Mouse (Mus musculus): ENCODE results near the gene Kif5c. TPM values are rescaled to one million over a fixed set of nuclear protein-coding genes. Genes with fewer than 3 reads are reported as not detected.
A peak's percentile ranks its signal among the peaks of the same experiment; 100 is the strongest.

Gene Kif5c
- polyA plus RNA-seq, 1 experiment from 2014 or later: 0.77 TPM

GRCm38 (mm10) chr2:49722331-49722730 is 103.2 kb downstream of the Kif5c start:
- H3K36me3 ChIP-seq: no peaks in the 10 kb centered on the region
- ATAC-seq (replicated peaks; ENCODE audit: insufficient number of reproducible peaks, insufficient read depth, low FRiP score, low read depth): no peak
- peaks cover 16% of the 10 kb centered on the region for H3K4me1 ChIP-seq (replicated peaks)
- no peak overlapping the region for H3K9ac ChIP-seq
- no peak overlapping the region for H3K27ac ChIP-seq
- 68% methylated on average over 9 of the region's 9 CpGs for WGBS
- H3K9me3 ChIP-seq (replicated peaks): no peaks in the 10 kb centered on the region
- no peak overlapping the region for H3K4me2 ChIP-seq
- H3K27me3 ChIP-seq: 0 out of 2 replicates have a peak, but pooled peaks cover 4% of the 10 kb centered on the region
- no peak overlapping the region for H3K4me3 ChIP-seq

GRCm38 (mm10) chr2:49722983-49723382 is 103.9 kb downstream of the Kif5c start:
- 40% methylated on average over 13 of the region's 13 CpGs for WGBS

GRCm38 (mm10) chr2:49726672-49727071 is 107.6 kb downstream of the Kif5c start:
- no peaks in the 10 kb centered on the region for H3K9me3 ChIP-seq (replicated peaks)
- no peak overlapping the region for H3K9ac ChIP-seq
- no peak overlapping the region for H3K4me3 ChIP-seq
- no peak overlapping the region for H3K4me2 ChIP-seq
- no peak overlapping the region for H3K27ac ChIP-seq
- 0 out of 2 replicates have a peak, but pooled peaks cover 2% of the 10 kb centered on the region for H3K27me3 ChIP-seq
- no peaks in the 10 kb centered on the region for H3K36me3 ChIP-seq
- ATAC-seq (replicated peaks; ENCODE audit: insufficient number of reproducible peaks, insufficient read depth, low FRiP score, low read depth): 0 out of 2 replicates have a peak, but pooled peaks have one; percentile 30
- WGBS: 81% methylated on average over 11 of the region's 11 CpGs
- peaks cover 15% of the 10 kb centered on the region; the same call in 1 of the 2 replicates for H3K4me1 ChIP-seq (replicated peaks)

More at GRCm38 (mm10) chr2:49722983-49723382, 103.9 kb downstream of the Kif5c start:
- Histone ChIP-seq H3K27ac (no peak overlapping the region), H3K27me3 (0 out of 2 replicates have a peak, but pooled peaks cover 4% of the 10 kb centered on the region), H3K36me3 (no peaks in the 10 kb centered on the region), H3K9ac (no peak overlapping the region), H3K9me3 (replicated peaks) (no peaks in the 10 kb centered on the region), H3K4me1 (replicated peaks) (peaks cover 16% of the 10 kb centered on the region), H3K4me3 (no peak overlapping the region), H3K4me2 (no peak overlapping the region)
- ATAC-seq (replicated peaks; ENCODE audit: insufficient number of reproducible peaks, insufficient read depth, low FRiP score, low read depth): no peak

GRCm38 (mm10) chr2:49727199-49727598 is 108.1 kb downstream of the Kif5c start:
- 13% methylated on average over 7 of the region's 7 CpGs for WGBS
- Histone ChIP-seq H3K36me3 (no peaks in the 10 kb centered on the region), H3K4me2 (no peak overlapping the region), H3K27ac (no peak overlapping the region), H3K27me3 (no peaks in the 10 kb centered on the region), H3K4me1 (replicated peaks) (peaks cover 15% of the 10 kb centered on the region; the same call in 1 of the 2 replicates), H3K9ac (no peak overlapping the region), H3K9me3 (replicated peaks) (no peaks in the 10 kb centered on the region), H3K4me3 (no peak overlapping the region)
- ATAC-seq (replicated peaks; ENCODE audit: insufficient number of reproducible peaks, insufficient read depth, low FRiP score, low read depth): peak; percentile 56; the same call in 1 of the 2 replicates

- Histone ChIP-seq H3K4me3 (no peak overlapping the region), H3K9me3 (replicated peaks) (no peaks in the 10 kb centered on the region), H3K9ac (no peak overlapping the region), H3K4me1 (replicated peaks) (peaks cover 15% of the 10 kb centered on the region; the same call in 1 of the 2 replicates), H3K4me2 (no peak overlapping the region), H3K27me3 (no peaks in the 10 kb centered on the region), H3K27ac (no peak overlapping the region), H3K36me3 (no peaks in the 10 kb centered on the region)
- no peak for ATAC-seq (replicated peaks; ENCODE audit: insufficient number of reproducible peaks, insufficient read depth, low FRiP score, low read depth)
- WGBS: 73% methylated on average over 4 of the region's 4 CpGs
Measured at GRCm38 (mm10) chr2:49727686-49728085, 108.6 kb downstream of the Kif5c start.

GRCm38 (mm10) chr2:49728896-49729610 is 110.0 kb downstream of the Kif5c start:
- H3K27ac ChIP-seq: no peak overlapping the region
- H3K9me3 ChIP-seq (replicated peaks): no peaks in the 10 kb centered on the region
- peaks cover 13% of the 10 kb centered on the region for H3K4me1 ChIP-seq (replicated peaks)
- no peak overlapping the region for H3K4me3 ChIP-seq
- H3K4me2 ChIP-seq: no peak overlapping the region
- no peaks in the 10 kb centered on the region for H3K27me3 ChIP-seq
- H3K36me3 ChIP-seq: no peaks in the 10 kb centered on the region
- no peak overlapping the region for H3K9ac ChIP-seq
- no peak for ATAC-seq (replicated peaks; ENCODE audit: insufficient number of reproducible peaks, insufficient read depth, low FRiP score, low read depth)
- WGBS: 86% methylated on average over 10 of the region's 10 CpGs

- WGBS: 81% methylated on average over 2 of the region's 2 CpGs
Measured at GRCm38 (mm10) chr2:49729611-49729969, 110.5 kb downstream of the Kif5c start.

GRCm38 (mm10) chr2:49730183-49730582 is 111.1 kb downstream of the Kif5c start:
- ATAC-seq (replicated peaks; ENCODE audit: insufficient number of reproducible peaks, insufficient read depth, low FRiP score, low read depth): no peak
- H3K4me2 ChIP-seq: peak overlapping the region; percentile 2; the same call in 1 of the 2 replicates

More at GRCm38 (mm10) chr2:49729611-49729969, 110.5 kb downstream of the Kif5c start:
- Histone ChIP-seq H3K4me3 (no peak overlapping the region), H3K9me3 (replicated peaks) (no peaks in the 10 kb centered on the region), H3K27me3 (no peaks in the 10 kb centered on the region), H3K9ac (no peak overlapping the region), H3K27ac (no peak overlapping the region), H3K4me2 (no peak overlapping the region), H3K36me3 (no peaks in the 10 kb centered on the region), H3K4me1 (replicated peaks) (peaks cover 16% of the 10 kb centered on the region)
- ATAC-seq (replicated peaks; ENCODE audit: insufficient number of reproducible peaks, insufficient read depth, low FRiP score, low read depth): no peak

GRCm38 (mm10) chr2:49732745-49733655 is 113.9 kb downstream of the Kif5c start:
- Histone ChIP-seq H3K27ac (no peak overlapping the region), H3K36me3 (no peaks in the 10 kb centered on the region), H3K4me3 (no peak overlapping the region), H3K9ac (no peak overlapping the region), H3K9me3 (replicated peaks) (no peaks in the 10 kb centered on the region), H3K4me1 (replicated peaks) (peaks cover 16% of the 10 kb centered on the region), H3K4me2 (peak overlapping the region; percentile 50), H3K27me3 (no peaks in the 10 kb centered on the region)
- WGBS: 70% methylated on average over 11 of the region's 11 CpGs
- ATAC-seq (replicated peaks; ENCODE audit: insufficient number of reproducible peaks, insufficient read depth, low FRiP score, low read depth): no peak

More at GRCm38 (mm10) chr2:49730183-49730582, 111.1 kb downstream of the Kif5c start:
- no peaks in the 10 kb centered on the region for H3K36me3 ChIP-seq
- H3K27me3 ChIP-seq: no peaks in the 10 kb centered on the region
- no peak overlapping the region for H3K27ac ChIP-seq
- no peaks in the 10 kb centered on the region for H3K9me3 ChIP-seq (replicated peaks)
- 24% methylated on average over 5 of the region's 5 CpGs for WGBS
- no peak overlapping the region for H3K4me3 ChIP-seq
- peaks cover 16% of the 10 kb centered on the region for H3K4me1 ChIP-seq (replicated peaks)
- no peak overlapping the region for H3K9ac ChIP-seq

- no peak overlapping the region for H3K9ac ChIP-seq
- peaks cover 16% of the 10 kb centered on the region for H3K4me1 ChIP-seq (replicated peaks)
- H3K4me3 ChIP-seq: peak overlapping the region; percentile 23
- H3K36me3 ChIP-seq: no peaks in the 10 kb centered on the region
- H3K27me3 ChIP-seq: no peaks in the 10 kb centered on the region
- no peak for ATAC-seq (replicated peaks; ENCODE audit: insufficient number of reproducible peaks, insufficient read depth, low FRiP score, low read depth)
- H3K4me2 ChIP-seq: peak overlapping the region; percentile 50
- H3K9me3 ChIP-seq (replicated peaks): no peaks in the 10 kb centered on the region
- 36% methylated on average over 7 of the region's 7 CpGs for WGBS
- no peak overlapping the region for H3K27ac ChIP-seq
Measured at GRCm38 (mm10) chr2:49733656-49734008, 114.5 kb downstream of the Kif5c start.

GRCm38 (mm10) chr2:49734013-49734780 is 115.1 kb downstream of the Kif5c start:
- Histone ChIP-seq H3K4me3 (peak overlapping the region; percentile 23), H3K4me2 (peak overlapping the region; percentile 50), H3K9me3 (replicated peaks) (no peaks in the 10 kb centered on the region), H3K27ac (no peak overlapping the region), H3K27me3 (no peaks in the 10 kb centered on the region), H3K9ac (no peak overlapping the region), H3K4me1 (replicated peaks) (peaks cover 16% of the 10 kb centered on the region), H3K36me3 (no peaks in the 10 kb centered on the region)
- 43% methylated on average over 7 of the region's 7 CpGs for WGBS
- ATAC-seq (replicated peaks; ENCODE audit: insufficient number of reproducible peaks, insufficient read depth, low FRiP score, low read depth): no peak

All from heart, embryonic 15.5 days (tissue).